Mouse (Mus musculus): ENCODE measurements around the gene Upf3a. TPM values are rescaled to one million over a fixed set of nuclear protein-coding genes. Genes with fewer than 3 reads are reported as not detected.

Gene Upf3a
- total RNA-seq, 1 experiment = 34.2 TPM

DNA sequence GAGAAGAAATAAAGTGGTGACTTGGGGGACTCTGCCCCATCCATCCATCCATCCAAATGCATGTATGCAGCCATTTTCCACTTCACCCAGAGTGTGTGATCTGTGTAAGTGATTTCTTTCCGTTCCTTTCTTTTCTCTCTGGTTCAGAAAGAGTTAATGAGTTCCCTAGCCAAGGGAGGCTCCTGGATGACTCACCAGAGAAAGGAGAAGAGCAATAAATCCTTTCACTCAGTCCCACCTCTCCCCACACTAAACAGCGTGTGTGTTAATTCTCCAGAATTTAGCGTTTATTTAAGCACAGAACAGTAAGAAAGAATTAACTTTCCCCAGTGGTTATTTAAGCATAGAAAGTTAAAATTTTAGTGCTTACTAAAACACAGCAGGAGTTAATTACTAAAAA is 37.8 kb upstream of the Upf3a start:
- Histone ChIP-seq H3K36me3 (ENCODE audit: control insufficient read depth, insufficient read depth, low read length, poor library complexity, severe bottlenecking) (no peaks in the 10 kb centered on the region), H3K4me1 (ENCODE audit: control insufficient read depth in 2 of 2, insufficient read depth in 2 of 2, low read length in 2 of 2, poor library complexity in 1 of 2) (no peaks in the 10 kb centered on the region), H3K9ac (ENCODE audit: insufficient read depth, low read depth, low read length, poor library complexity, severe bottlenecking) (no peak overlapping the region), H3K27ac (ENCODE audit: insufficient read depth, low read depth, low read length, poor library complexity, severe bottlenecking) (no peak overlapping the region), H3K9me3 (ENCODE audit: control insufficient read depth, insufficient read depth, low read depth, low read length) (no peaks in the 10 kb centered on the region), H3K4me3 (ENCODE audit: insufficient read depth in 1 of 2, low read depth in 1 of 2, low read length in 2 of 2, poor library complexity in 1 of 2, severe bottlenecking in 1 of 2) (no peak overlapping the region)
- DNase-seq (ENCODE audit: low read depth, low spot score) = no peak
- in situ Hi-C loops (cut with MboI; ENCODE audit: low sequenced_read_pairs in 2 of 2, unreplicated experiment in 2 of 2) = loop anchor here in 1 of 2 experiments (25.0 kb wide), 1 partner anchor 185 kb away; the partner anchor contains the start of gene 1700029H14Rik
- TF ChIP-seq CHD2 (IDR thresholded peaks at IDR 0.05; ENCODE audit: low read depth, low read length) (no peak), MAFK (IDR thresholded peaks at IDR 0.05; ENCODE audit: insufficient read depth, low read depth, low read length) (no peak), ZNF384 (IDR thresholded peaks at IDR 0.05; ENCODE audit: low read depth, low read length) (no peak), HCFC1 (IDR thresholded peaks at IDR 0.05; ENCODE audit: borderline replicate concordance, insufficient read depth, low read length) (no peak)

DNA sequence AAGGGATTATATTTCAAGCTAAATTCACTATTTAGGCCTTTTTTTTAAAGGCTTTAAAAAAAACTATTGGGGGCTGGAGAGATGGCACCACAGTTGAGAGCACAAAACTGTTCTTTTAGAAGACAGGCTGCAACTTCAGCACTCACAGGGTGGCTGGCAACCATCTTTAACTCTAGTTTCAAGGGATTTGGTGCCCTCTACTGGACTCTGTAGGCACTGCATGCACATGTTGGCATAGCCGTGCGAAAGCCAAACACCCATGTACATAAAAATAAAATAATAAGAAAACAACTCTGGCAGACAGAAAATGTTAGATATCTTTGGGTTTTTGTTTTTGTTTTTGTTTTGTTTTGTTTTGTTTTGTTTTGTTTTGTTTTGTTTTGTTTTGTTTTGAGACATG is 31.7 kb upstream of the Upf3a start:
- in situ Hi-C loops (cut with MboI; ENCODE audit: low sequenced_read_pairs in 2 of 2, unreplicated experiment in 2 of 2) = loop anchor here (5.0 to 25.0 kb wide), 3 partner anchors 199 to 341 kb away; partner anchors contain the start of gene Grk1 (in 1 of the 2)
- DNase-seq (ENCODE audit: low read depth, low spot score) = peak; percentile 75
- Histone ChIP-seq H3K9me3 (ENCODE audit: control insufficient read depth, insufficient read depth, low read depth, low read length) (no peaks in the 10 kb centered on the region), H3K4me1 (ENCODE audit: control insufficient read depth in 2 of 2, insufficient read depth in 2 of 2, low read length in 2 of 2, poor library complexity in 1 of 2) (peaks cover under 1 to 4% of the 10 kb centered on the region in 2 experiments; a peak in 3 of 4 replicates), H3K4me3 (ENCODE audit: insufficient read depth in 1 of 2, low read depth in 1 of 2, low read length in 2 of 2, poor library complexity in 1 of 2, severe bottlenecking in 1 of 2) (no peak overlapping the region), H3K9ac (ENCODE audit: insufficient read depth, low read depth, low read length, poor library complexity, severe bottlenecking) (no peak overlapping the region), H3K36me3 (ENCODE audit: control insufficient read depth, insufficient read depth, low read length, poor library complexity, severe bottlenecking) (no peaks in the 10 kb centered on the region), H3K27ac (ENCODE audit: insufficient read depth, low read depth, low read length, poor library complexity, severe bottlenecking) (no peak overlapping the region)
- TF ChIP-seq MAFK (IDR thresholded peaks at IDR 0.05; ENCODE audit: insufficient read depth, low read depth, low read length) (no peak), CHD2 (IDR thresholded peaks at IDR 0.05; ENCODE audit: low read depth, low read length) (no peak), ZC3H11A (IDR thresholded peaks at IDR 0.05; ENCODE audit: borderline replicate concordance, low read depth, low read length) (peak; percentile 92), ZNF384 (IDR thresholded peaks at IDR 0.05; ENCODE audit: low read depth, low read length) (no peak), HCFC1 (IDR thresholded peaks at IDR 0.05; ENCODE audit: borderline replicate concordance, insufficient read depth, low read length) (no peak)

DNA sequence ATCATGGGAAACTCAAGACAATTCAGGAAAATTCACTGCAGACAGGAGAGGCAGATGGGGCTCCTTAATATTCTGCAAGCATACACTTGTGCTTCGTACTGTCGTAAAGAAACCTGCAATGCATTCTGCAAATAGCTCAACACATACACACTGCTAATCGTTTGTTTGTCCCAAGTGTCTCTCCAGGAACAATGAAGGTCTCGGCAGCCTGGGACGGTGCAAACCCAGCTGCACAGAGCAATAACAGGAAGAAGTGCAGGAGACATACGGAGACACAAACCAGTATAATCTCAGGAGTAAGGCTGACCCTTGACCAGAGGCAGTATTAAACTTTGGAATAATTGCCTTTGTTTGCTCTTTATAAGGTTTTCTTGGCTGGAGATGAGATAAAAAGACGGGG is 28.9 kb upstream of the Upf3a start:
- no peak overlapping the region for H3K4me3 ChIP-seq (ENCODE audit: insufficient read depth in 1 of 2, low read depth in 1 of 2, low read length in 2 of 2, poor library complexity in 1 of 2, severe bottlenecking in 1 of 2)
- in situ Hi-C loops (cut with MboI; ENCODE audit: low sequenced_read_pairs in 2 of 2, unreplicated experiment in 2 of 2) = loop anchor here (10.0 to 25.0 kb wide), 2 partner anchors 202 to 344 kb away; partner anchors contain the start of gene Grk1 (in 1 of the 2)
- DNase-seq (ENCODE audit: low read depth, low spot score) = no peak
- H3K9ac ChIP-seq (ENCODE audit: insufficient read depth, low read depth, low read length, poor library complexity, severe bottlenecking) = no peak overlapping the region
- H3K9me3 ChIP-seq (ENCODE audit: control insufficient read depth, insufficient read depth, low read depth, low read length) = no peaks in the 10 kb centered on the region
- H3K36me3 ChIP-seq (ENCODE audit: control insufficient read depth, insufficient read depth, low read length, poor library complexity, severe bottlenecking) = peaks cover 5% of the 10 kb centered on the region
- TF ChIP-seq MAFK (IDR thresholded peaks at IDR 0.05; ENCODE audit: insufficient read depth, low read depth, low read length) (no peak), HCFC1 (IDR thresholded peaks at IDR 0.05; ENCODE audit: borderline replicate concordance, insufficient read depth, low read length) (no peak), CHD2 (IDR thresholded peaks at IDR 0.05; ENCODE audit: low read depth, low read length) (no peak), ZNF384 (IDR thresholded peaks at IDR 0.05; ENCODE audit: low read depth, low read length) (no peak), ZC3H11A (IDR thresholded peaks at IDR 0.05; ENCODE audit: borderline replicate concordance, low read depth, low read length) (no peak)
- H3K27ac ChIP-seq (ENCODE audit: insufficient read depth, low read depth, low read length, poor library complexity, severe bottlenecking) = no peak overlapping the region
- H3K4me1 ChIP-seq (ENCODE audit: control insufficient read depth in 2 of 2, insufficient read depth in 2 of 2, low read length in 2 of 2, poor library complexity in 1 of 2) = peaks cover 2 to 4% of the 10 kb centered on the region in 2 experiments; a peak in 3 of 4 replicates

DNA sequence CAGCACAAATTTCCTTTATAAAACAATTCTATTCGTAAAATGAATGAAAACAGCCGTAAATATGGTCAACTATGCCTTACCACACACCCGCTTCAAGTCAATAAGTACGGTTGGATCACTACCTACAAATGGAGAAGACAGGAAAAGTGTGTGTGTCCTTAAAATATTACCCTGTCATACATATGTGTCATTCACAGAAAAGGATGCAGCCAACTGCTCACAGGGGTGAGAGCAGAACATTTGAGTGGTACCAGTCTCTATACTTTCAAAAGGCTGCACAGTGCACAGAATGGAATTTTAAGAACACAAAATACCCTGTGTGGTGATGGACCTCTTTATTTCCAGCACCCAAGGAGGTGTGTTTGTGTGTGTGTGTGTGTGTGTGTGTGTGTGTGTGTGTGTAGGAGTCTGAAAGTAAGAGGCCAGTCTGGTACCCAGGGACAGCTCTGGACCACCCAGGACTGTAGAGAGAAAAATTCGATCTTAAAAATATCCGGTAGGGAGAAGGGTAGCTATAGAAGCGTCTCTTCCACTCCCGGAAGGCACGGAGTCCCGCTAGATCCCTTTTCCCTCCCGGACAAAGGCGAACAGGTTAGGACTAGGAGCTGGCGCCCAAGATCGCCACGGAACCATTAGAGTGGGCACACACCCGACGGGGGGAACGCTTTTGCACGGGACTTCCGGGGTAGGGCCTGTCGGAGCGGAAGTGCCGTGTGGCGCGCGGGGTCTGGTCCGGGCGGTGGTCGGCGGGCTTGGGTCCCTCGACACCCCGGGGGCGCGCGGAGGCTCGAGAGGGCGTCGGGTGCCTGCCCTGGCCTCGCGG is 28.2 kb upstream of the Upf3a start, which contains the start of gene Cdc16:
Cdc16 (plus strand) TSS at position 695 of the 823 bp plus-strand sequence.
- in situ Hi-C loops (cut with MboI; ENCODE audit: low sequenced_read_pairs in 2 of 2, unreplicated experiment in 2 of 2) = loop anchor here (10.0 to 25.0 kb wide), 2 partner anchors 202 to 345 kb away; partner anchors contain the start of gene Grk1 (in 1 of the 2)
- Histone ChIP-seq H3K36me3 (ENCODE audit: control insufficient read depth, insufficient read depth, low read length, poor library complexity, severe bottlenecking) (peaks cover 9% of the 10 kb centered on the region), H3K9ac (ENCODE audit: insufficient read depth, low read depth, low read length, poor library complexity, severe bottlenecking) (peak within 1 kb of the TSS; percentile 82), H3K4me3 (ENCODE audit: insufficient read depth in 1 of 2, low read depth in 1 of 2, low read length in 2 of 2, poor library complexity in 1 of 2, severe bottlenecking in 1 of 2) (peak within 1 kb of the TSS; percentile 81 to 94), H3K9me3 (ENCODE audit: control insufficient read depth, insufficient read depth, low read depth, low read length) (no peaks in the 10 kb centered on the region), H3K27ac (ENCODE audit: insufficient read depth, low read depth, low read length, poor library complexity, severe bottlenecking) (no peak within 1 kb of the TSS), H3K4me1 (ENCODE audit: control insufficient read depth in 2 of 2, insufficient read depth in 2 of 2, low read length in 2 of 2, poor library complexity in 1 of 2) (peaks cover 2 to 4% of the 10 kb centered on the region in 2 experiments; a peak in 3 of 4 replicates)
- DNase-seq (ENCODE audit: low read depth, low spot score) = peak; percentile 88
- TF ChIP-seq ZC3H11A (IDR thresholded peaks at IDR 0.05; ENCODE audit: borderline replicate concordance, low read depth, low read length) = no peak
- no peak for TF ChIP-seq ZNF384 (IDR thresholded peaks at IDR 0.05; ENCODE audit: low read depth, low read length)
- peak; percentile 85 for TF ChIP-seq HCFC1 (IDR thresholded peaks at IDR 0.05; ENCODE audit: borderline replicate concordance, insufficient read depth, low read length)
- TF ChIP-seq MAFK (IDR thresholded peaks at IDR 0.05; ENCODE audit: insufficient read depth, low read depth, low read length) = no peak
- TF ChIP-seq CHD2 (IDR thresholded peaks at IDR 0.05; ENCODE audit: low read depth, low read length) = 0 out of 2 replicates have a peak, but pooled peaks have one; percentile 24
